Mouse (Mus musculus) heart, embryonic 15.5 days (tissue): ENCODE data around the gene Fam122a. TPM values are rescaled to one million over a fixed set of nuclear protein-coding genes. Genes with fewer than 3 reads are reported as not detected.
A peak's percentile ranks its signal among the peaks of the same experiment; 100 is the strongest.

Experiments
- ATAC-seq: fragments of 200-750 bp; cut with Nextera tagmentation; replicated peaks from 2 replicates; pipeline ENCODE4 v1.8.0; 2017; ENCODE audit warnings: low read depth, moderate TSS enrichment; ENCODE audit not compliant: insufficient number of reproducible peaks, insufficient read depth, low FRiP score
- H3K27ac ChIP-seq: fragments of 300-500 bp; sonication (generic); 2 replicates; pipeline ENCODE4 v1.5.1; 2015; ENCODE audit warnings: mild to moderate bottlenecking, inconsistent platforms
- H3K27me3 ChIP-seq: fragments of 300-500 bp; sonication (generic); 2 replicates; pipeline ENCODE4 v1.6.1; 2015; ENCODE audit warnings: inconsistent platforms
- H3K36me3 ChIP-seq: fragments of 300-500 bp; sonication (generic); 2 replicates; pipeline ENCODE4 v1.6.1; 2015; ENCODE audit warnings: mild to moderate bottlenecking, inconsistent platforms
- H3K4me1 ChIP-seq: fragments of 300-500 bp; sonication (generic); replicated peaks from 2 replicates; pipeline ENCODE4 v1.6.1; 2015; ENCODE audit warnings: inconsistent platforms
- H3K4me2 ChIP-seq: fragments of 300-500 bp; sonication (generic); 2 replicates; pipeline ENCODE4 v1.6.1; 2015; ENCODE audit warnings: inconsistent platforms, mild to moderate bottlenecking, moderate library complexity
- H3K4me3 ChIP-seq: fragments of 300-500 bp; sonication (generic); 2 replicates; pipeline ENCODE4 v1.5.1; 2015; ENCODE audit warnings: mild to moderate bottlenecking, inconsistent platforms
- H3K9ac ChIP-seq: fragments of 300-500 bp; sonication (generic); 2 replicates; pipeline ENCODE4 v1.6.1; 2015; ENCODE audit warnings: mild to moderate bottlenecking, inconsistent platforms
- H3K9me3 ChIP-seq: fragments of 300-500 bp; sonication (generic); replicated peaks from 2 replicates; pipeline ENCODE4 v1.6.1; 2016; ENCODE audit warnings: inconsistent platforms
- WGBS: fragments of 180-500 bp; shearing (Covaris S2); methylation state at CpG from one replicate; pipeline ENCODE4 v1.1.7; 2015; ENCODE audit warnings: mixed read lengths; 5-methylcytosine and 5-hydroxymethylcytosine counted together
- polyA plus RNA-seq: library from polyadenylated mRNA; unstranded; fragments of >200 nt; fragmentation: Nextera tagmentation; extraction: Ambion mirVana; gene quantifications from 2 replicates; pipeline ENCODE4 v1.2.1, GENCODE M21; 2015

Gene Fam122a
- polyA plus RNA-seq, 1 experiment from 2014 or later: 43.2 TPM

DNA sequence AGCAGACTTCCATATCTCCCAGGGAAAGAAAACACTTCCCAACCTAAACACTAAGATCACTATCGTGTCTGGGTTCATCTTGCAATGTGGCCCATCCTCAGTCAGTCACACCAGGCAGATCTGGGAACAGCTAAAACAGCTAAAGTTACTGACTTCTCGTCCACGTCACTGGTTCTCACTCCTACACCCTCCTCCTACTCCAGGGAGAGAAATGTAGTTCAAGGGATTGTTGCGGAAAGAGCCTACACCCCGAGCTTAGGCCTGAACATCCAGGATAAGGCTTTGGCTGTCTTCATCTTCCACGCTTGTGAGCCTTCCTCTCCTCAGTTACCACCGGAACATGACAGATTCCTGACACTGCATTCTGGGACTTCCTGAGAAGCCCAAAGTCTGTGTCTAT lies 34.8 kb upstream of the Fam122a start:
- Histone ChIP-seq H3K9ac (no peak overlapping the region), H3K4me2 (no peak overlapping the region), H3K27ac (no peak overlapping the region), H3K4me3 (no peak overlapping the region), H3K36me3 (no peaks in the 10 kb centered on the region), H3K4me1 (peaks cover 48% of the 10 kb centered on the region), H3K27me3 (no peaks in the 10 kb centered on the region), H3K9me3 (no peaks in the 10 kb centered on the region)
- no peak for ATAC-seq
- WGBS: 86% methylated on average over 7 of the region's 7 CpGs

DNA sequence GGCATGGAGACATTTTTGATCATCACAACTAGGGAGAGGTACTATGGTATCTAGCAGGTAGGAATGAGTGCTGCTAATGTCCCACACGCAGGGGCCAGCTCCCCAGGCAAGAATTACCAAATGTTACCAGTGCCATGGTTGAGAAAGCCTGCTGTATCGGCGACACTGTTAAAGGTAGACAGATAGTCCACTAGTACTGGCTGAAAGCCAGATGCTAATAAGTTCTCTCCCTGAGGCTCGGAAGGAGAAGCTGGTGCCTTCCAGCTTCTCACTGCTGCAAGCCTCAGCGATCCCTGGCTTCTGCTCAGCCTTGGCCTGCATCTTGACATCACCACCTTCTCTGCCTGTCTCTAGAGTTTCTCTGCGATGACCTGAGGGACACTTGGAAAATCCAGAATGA lies 32.2 kb upstream of the Fam122a start:
- Histone ChIP-seq H3K9me3 (no peaks in the 10 kb centered on the region), H3K36me3 (no peaks in the 10 kb centered on the region), H3K4me1 (peaks cover 40% of the 10 kb centered on the region), H3K9ac (no peak overlapping the region), H3K4me3 (no peak overlapping the region), H3K27ac (no peak overlapping the region), H3K27me3 (no peaks in the 10 kb centered on the region), H3K4me2 (no peak overlapping the region)
- WGBS: 48% methylated on average over 6 of the region's 6 CpGs
- no peak for ATAC-seq

DNA sequence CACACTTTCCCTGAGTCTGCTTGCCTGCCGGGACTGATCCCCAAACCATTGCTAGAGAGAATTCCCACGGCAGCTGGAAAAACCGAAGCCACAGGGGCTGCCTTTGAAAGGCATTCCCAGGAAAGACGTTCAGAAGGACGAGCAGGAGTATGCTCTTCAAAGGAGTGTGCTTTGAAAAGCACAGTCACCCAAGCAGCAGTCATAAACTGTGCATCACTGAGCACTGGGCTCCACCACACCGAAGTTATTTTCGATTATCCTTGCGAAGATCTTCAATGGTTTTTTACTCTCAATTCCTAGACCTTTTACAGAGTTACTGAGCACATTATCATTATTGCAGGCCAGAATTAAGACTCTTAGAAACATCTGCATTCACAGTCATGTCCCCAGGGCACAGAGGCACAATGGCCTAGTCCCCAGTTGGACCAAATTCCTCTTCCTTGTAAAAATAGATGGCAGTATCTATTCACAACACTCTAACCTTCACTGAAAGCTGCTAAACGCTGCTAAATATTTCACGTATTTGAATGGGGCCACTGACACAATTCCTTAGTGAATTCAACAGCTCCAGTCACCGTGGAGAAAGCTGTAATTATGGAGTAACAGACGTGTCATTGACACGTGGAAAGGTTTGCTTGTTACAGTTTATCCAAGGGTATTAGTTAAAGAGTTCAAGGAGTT lies 31.1 kb upstream of the Fam122a start:
- ATAC-seq: no peak
- peaks cover 34% of the 10 kb centered on the region for H3K4me1 ChIP-seq
- 51% methylated on average over 13 of the region's 13 CpGs for WGBS

DNA sequence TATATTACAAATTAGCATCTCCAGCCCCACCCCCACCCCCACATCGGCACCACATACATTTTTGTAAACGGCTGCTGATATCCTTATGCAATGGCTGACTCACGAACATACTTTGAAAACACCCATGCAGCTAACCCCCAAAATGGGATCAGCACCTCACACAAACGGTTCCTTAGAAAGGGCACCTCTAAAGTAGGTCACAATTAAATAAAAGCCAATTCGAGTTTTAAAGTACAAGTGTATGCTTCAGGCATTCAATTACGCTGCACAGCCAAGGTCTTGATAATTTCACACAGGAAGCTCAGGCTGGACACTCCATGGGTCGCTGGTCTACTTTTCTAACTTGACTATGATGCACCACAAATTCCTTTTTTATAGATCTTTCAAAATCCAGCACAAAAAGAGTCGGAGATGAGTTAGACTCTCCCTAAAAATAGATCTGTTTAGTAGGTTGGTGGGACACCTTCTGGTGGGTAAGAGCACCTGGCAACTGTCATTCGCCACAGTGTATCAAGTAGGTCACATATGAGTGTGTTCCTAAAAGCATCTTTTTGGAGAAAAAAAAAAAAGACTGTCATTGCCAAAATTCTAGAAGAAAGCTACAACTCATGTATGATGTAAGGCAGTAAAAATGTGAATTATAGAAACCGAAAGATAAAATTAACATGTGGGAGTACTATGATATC lies 25.7 kb upstream of the Fam122a start:
- Histone ChIP-seq H3K36me3 (no peaks in the 10 kb centered on the region), H3K9me3 (no peaks in the 10 kb centered on the region), H3K27me3 (no peaks in the 10 kb centered on the region), H3K4me3 (no peak overlapping the region), H3K4me2 (no peak overlapping the region), H3K9ac (no peak overlapping the region), H3K4me1 (peaks cover 7% of the 10 kb centered on the region), H3K27ac (no peak overlapping the region)
- 73% methylated on average over 10 of the region's 10 CpGs for WGBS
- ATAC-seq: no peak

More for the DNA sequence above, 31.1 kb upstream of the Fam122a start:
- H3K27ac ChIP-seq: peak overlapping the region; percentile 33; the same call in 1 of the 2 replicates
- H3K27me3 ChIP-seq: no peaks in the 10 kb centered on the region
- H3K36me3 ChIP-seq: no peaks in the 10 kb centered on the region
- no peak overlapping the region for H3K4me3 ChIP-seq
- H3K4me2 ChIP-seq: no peak overlapping the region
- no peaks in the 10 kb centered on the region for H3K9me3 ChIP-seq
- H3K9ac ChIP-seq: no peak overlapping the region

DNA sequence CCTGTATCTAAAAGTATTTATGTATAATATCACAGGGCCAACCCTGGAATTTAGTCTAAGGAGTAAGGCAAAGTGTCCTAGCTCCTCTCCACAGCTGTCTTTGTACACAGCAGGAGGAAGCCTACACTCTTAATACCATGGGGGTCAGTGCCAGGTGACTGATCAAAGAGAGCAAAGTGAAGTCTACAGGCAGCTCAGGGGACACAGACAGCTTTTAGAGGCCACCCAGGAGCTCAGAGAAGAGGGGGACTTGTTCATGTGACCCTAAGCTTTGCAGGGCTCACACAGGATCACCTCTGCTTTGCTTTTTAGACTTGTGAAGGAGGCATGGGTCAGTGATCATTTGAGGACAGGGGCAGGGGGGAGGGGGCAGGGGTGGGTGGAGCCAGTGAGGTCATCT lies 24.4 kb upstream of the Fam122a start:
- Histone ChIP-seq H3K4me3 (no peak overlapping the region), H3K27me3 (no peaks in the 10 kb centered on the region), H3K9me3 (no peaks in the 10 kb centered on the region), H3K9ac (no peak overlapping the region), H3K4me1 (peaks cover 5% of the 10 kb centered on the region; the same call in 1 of the 2 replicates), H3K27ac (no peak overlapping the region), H3K36me3 (no peaks in the 10 kb centered on the region), H3K4me2 (no peak overlapping the region)
- ATAC-seq: no peak; the same call in 1 of the 2 replicates

DNA sequence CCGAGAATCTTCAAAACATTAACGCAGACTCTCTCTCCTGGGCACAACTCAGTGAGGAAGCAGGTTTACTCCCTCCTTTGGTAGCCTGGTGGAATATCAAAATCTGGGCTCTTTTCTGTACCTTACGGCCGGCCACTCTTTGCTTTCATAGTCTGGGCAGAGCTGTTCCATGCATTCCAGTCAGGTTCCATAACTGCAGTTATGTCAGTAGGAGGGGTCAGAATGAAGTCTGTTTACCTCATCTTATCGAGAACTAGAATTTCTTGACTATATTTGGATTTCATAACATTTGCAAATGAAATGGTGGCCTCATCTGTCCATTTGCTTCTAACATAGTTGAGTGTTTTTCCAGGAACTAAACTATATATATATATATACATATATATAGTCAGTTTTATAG lies 23.3 kb upstream of the Fam122a start:
- H3K4me3 ChIP-seq: no peak overlapping the region
- no peak overlapping the region for H3K27ac ChIP-seq
- no peak for ATAC-seq
- WGBS: 76% methylated on average over 5 of the region's 5 CpGs
- H3K36me3 ChIP-seq: no peaks in the 10 kb centered on the region
- H3K9me3 ChIP-seq: no peaks in the 10 kb centered on the region
- H3K9ac ChIP-seq: no peak overlapping the region
- no peaks in the 10 kb centered on the region for H3K27me3 ChIP-seq
- peaks cover 8% of the 10 kb centered on the region; the same call in 1 of the 2 replicates for H3K4me1 ChIP-seq
- no peak overlapping the region for H3K4me2 ChIP-seq

DNA sequence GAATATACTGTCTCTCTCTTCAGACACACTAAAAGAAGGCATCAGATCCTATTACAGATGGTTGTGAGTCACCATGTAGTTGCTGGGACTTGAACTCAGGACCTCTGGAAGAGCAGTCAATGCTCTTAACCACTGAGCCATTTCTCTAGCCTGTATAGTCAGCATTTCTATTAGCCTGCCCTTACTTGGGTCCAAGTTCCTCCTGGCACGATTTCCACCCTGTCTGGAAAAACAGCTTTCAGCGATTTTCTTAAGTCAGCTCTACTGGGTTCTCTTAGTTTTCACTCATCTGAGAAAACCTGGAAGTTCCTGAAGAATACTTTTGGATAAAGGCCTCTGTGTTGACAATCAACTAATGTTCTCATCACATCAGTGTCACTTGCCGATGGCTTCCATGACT lies 22.1 kb upstream of the Fam122a start:
- Histone ChIP-seq H3K4me1 (peaks cover 8% of the 10 kb centered on the region; the same call in 1 of the 2 replicates), H3K36me3 (no peaks in the 10 kb centered on the region), H3K27ac (no peak overlapping the region), H3K4me3 (no peak overlapping the region), H3K9ac (no peak overlapping the region), H3K4me2 (no peak overlapping the region), H3K27me3 (no peaks in the 10 kb centered on the region), H3K9me3 (no peaks in the 10 kb centered on the region)
- ATAC-seq: no peak
- WGBS: 79% methylated on average over 3 of the region's 3 CpGs

DNA sequence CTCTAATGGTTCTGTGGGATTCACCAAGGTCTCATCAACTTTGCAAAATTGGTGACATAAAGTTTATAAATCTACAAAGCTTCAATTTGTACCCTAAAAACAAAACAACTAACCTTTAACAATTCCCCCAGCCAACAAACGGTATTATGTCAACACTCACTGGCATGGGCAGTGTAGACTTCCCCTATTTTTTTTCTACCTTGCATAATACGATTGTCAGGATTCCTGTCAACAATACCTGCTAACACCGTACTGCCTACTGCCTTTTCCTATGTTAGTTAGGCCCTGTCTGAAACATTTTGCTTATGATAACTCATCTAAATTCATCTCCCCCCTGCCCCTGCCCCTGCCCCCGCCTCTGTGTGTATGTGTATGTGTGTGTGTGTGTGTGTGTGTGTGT lies 16.7 kb upstream of the Fam122a start:
- Histone ChIP-seq H3K9ac (no peak overlapping the region), H3K9me3 (no peaks in the 10 kb centered on the region), H3K4me3 (no peak overlapping the region), H3K4me1 (peaks cover 12% of the 10 kb centered on the region), H3K36me3 (no peaks in the 10 kb centered on the region), H3K27ac (no peak overlapping the region), H3K4me2 (no peak overlapping the region), H3K27me3 (no peaks in the 10 kb centered on the region)
- WGBS: 62% methylated on average over 4 of the region's 4 CpGs
- no peak for ATAC-seq

DNA sequence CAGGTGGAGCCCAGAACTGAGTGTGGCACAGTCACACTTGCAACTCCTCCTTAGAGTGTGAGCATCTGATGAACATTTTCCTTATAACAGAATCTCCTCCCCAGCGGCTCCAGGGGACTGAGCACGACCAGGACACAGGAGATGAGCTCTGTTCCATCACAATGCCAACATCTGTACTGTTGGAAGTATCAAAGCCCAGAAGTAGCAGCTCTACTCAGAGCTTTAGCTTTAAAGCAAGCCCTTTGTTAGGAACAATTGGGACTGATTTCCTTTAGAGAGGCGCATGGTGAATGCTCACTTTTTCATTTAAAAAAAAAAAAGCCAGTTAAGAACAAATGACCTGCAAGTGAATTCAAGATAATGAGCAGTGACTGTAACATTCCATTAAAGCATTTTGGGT lies 14.7 kb upstream of the Fam122a start:
- H3K27ac ChIP-seq: no peak overlapping the region
- WGBS: 74% methylated on average over 3 of the region's 3 CpGs
- no peaks in the 10 kb centered on the region for H3K36me3 ChIP-seq
- peaks cover 18% of the 10 kb centered on the region for H3K4me1 ChIP-seq
- no peaks in the 10 kb centered on the region for H3K27me3 ChIP-seq
- no peak for ATAC-seq
- H3K9ac ChIP-seq: no peak overlapping the region
- no peak overlapping the region for H3K4me2 ChIP-seq
- H3K9me3 ChIP-seq: no peaks in the 10 kb centered on the region
- no peak overlapping the region for H3K4me3 ChIP-seq

DNA sequence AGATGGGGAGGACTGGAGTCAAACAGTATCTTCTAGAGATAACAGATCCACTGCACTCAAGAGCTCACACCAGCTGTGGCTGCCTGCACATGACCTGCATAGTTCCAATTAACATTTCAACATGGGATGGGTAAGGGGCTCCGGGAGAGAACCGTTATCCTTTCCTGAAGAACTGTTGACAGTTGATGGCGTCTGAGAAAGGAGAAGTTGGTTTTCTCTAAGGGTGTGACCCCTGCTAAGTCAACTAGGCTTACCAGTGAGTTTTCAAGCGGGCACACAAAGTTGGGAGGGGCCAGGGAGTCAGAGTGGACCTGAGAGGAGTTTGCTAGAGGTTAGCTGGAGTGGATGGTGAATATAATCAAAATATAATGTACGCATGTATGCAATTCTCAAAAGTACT lies 13.1 kb upstream of the Fam122a start:
- Histone ChIP-seq H3K9me3 (no peaks in the 10 kb centered on the region), H3K27ac (no peak overlapping the region), H3K4me2 (no peak overlapping the region), H3K27me3 (no peaks in the 10 kb centered on the region), H3K36me3 (no peaks in the 10 kb centered on the region), H3K9ac (no peak overlapping the region), H3K4me3 (no peak overlapping the region), H3K4me1 (peaks cover 13% of the 10 kb centered on the region)
- ATAC-seq: no peak
- WGBS: 45% methylated on average over 5 of the region's 5 CpGs

DNA sequence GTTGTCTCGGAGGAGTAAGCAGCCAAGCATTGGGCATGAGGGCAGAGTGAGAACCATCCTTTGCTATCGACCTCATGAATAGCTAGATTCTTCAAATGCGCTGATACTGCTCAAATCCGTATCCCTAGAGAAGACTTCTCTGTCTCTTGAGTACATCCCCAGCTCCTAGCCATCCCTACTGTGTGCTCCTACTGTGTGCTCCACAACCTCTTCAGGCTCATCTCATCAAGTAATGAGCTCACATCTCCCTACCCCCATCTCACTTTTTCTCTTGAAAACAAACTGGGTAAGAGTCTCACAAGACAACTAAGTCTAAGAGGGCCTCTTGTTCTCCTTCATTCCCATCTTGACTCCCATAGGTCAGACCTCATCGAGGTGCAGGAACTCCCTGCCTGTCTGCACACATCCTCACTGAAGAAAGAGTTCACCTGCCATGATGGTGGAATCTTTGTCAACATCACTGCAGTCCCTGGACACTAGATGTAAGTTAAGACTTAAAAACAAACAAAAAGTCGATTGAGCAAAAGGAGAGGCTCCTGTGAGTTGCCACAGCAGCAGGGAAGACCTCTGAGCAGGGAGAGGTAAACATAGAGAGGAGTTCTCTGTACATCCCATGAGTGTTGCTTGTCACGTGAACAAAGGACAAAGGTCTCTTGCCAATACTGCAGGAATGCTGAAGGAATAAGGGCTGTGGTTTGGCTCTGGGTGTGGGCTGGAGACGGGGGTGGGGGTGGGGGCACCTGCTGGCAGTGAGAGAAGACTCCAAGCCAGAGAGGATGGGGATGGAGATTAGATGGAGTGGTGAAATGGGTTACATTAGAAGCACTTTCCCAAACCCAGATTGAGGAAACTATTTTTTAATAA lies 9.5 kb upstream of the Fam122a start:
- no peak for ATAC-seq

More for the DNA sequence above, 9.5 kb upstream of the Fam122a start:
- no peaks in the 10 kb centered on the region for H3K27me3 ChIP-seq
- H3K4me3 ChIP-seq: no peak overlapping the region
- WGBS: 76% methylated on average over 8 of the region's 8 CpGs
- H3K4me2 ChIP-seq: no peak overlapping the region
- H3K36me3 ChIP-seq: no peaks in the 10 kb centered on the region
- no peak overlapping the region for H3K27ac ChIP-seq
- no peaks in the 10 kb centered on the region for H3K9me3 ChIP-seq
- no peak overlapping the region for H3K9ac ChIP-seq
- H3K4me1 ChIP-seq: peaks cover 13% of the 10 kb centered on the region
